Mouse (Mus musculus): ENCODE measurements around the gene Diaph2.

DNA sequence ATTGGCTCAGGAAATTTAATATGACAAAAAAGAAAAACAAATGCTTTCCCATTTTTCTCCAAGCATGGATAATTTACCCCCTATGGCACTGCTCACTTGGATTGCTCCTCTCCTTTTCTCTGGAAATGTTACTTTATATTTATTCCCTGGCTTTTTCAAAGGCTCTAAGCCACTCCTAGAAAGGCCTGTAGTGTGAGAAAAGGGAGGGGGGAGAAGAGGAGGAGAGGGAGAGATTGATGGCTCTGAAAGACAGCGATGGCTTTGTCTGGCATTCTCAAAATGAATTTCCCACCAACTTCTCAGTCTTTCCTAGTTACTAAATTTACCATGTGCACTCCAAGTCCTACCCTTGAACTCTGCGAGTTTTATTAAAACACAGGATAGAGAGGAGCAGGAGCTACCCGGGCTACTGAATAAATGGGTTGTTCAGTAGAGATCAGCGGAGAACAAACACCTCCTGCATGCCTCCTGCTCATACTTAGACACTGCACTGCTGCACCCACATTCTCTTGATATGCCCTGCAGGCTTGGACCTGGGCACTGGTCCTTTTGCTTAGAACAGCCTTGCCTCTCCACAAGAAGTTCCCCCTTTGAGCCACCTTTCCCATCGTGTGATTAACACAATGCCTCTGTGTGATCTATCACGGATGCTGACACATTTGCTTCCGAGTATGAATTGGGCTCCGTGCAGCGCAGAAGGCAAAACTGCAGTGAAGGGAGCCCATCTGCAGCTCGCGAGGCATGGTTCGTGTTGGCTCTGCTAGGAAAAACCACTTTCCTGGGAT, 753.3 kb downstream of the Diaph2 start:
- TF ChIP-seq CTCF (IDR thresholded peaks at IDR 0.05; ENCODE audit: extremely low read depth, insufficient read depth, insufficient read length, insufficient replicate concordance) = no peak
- no peak for TF ChIP-seq POLR2A (IDR thresholded peaks at IDR 0.05; ENCODE audit: low read depth, low read length)
